Mouse (Mus musculus) left cerebral cortex, postnatal 10 days (tissue): Measurements from ENCODE around the gene Hoxb5. TPM values are rescaled to one million over a fixed set of nuclear protein-coding genes. Genes with fewer than 3 reads are reported as not detected.

Source experiments
- DNase-seq, 2 experiments: peaks; one replicate each; pipeline ENCODE4 v3.0.0; 2021 to 2022; ENCODE audit warnings: low spot score in 2 of 2, mixed read lengths in 1 of 2; ENCODE audit errors: extremely low spot score in 1 of 2
- intact Hi-C: fragments of 180-260 bp; cut with DNase I; formaldehyde crosslinking; loops from one replicate; pipeline ENCODE4 v1.15.1; 2025
- microRNA-seq: library from miRNA; unstranded; fragments of <30 nt; microRNA quantifications from one replicate; pipeline ENCODE4 v1.2.0, GENCODE M21; 2022
- total RNA-seq, 2 experiments: library from RNA; stranded (reverse); gene quantifications; 2 replicates each; pipeline ENCODE4 v1.2.3; 2021

Hoxb5 gene
- total RNA-seq, 2 experiments from 2014 or later, result not detected

DNA sequence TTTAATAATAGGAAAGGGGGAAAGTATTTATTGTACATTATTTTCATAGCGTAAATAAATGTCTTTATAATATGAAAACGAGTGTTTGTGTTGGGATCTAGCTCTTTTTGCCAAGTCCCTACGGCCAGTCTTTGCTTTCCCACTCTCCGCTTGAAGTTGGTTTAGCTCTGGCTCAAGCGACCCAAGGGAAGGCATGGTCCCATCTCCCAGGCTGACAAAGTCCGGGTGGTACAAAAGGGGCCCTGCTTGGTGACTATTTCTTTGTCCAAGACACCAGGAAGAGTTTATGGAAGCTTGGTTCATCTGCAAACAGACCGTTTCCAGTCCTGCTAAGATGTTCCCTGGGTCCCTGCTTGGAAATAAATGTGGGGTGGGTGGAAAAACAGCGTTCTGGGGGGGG lies 50.8 kb downstream of the Hoxb5 start:
- DNase-seq, result no peak
- intact Hi-C loops, result loop anchor here (5.0 to 10.0 kb wide), 2 partner anchors 62 to 179 kb away; partner anchors contain the start of gene Hoxb6

DNA sequence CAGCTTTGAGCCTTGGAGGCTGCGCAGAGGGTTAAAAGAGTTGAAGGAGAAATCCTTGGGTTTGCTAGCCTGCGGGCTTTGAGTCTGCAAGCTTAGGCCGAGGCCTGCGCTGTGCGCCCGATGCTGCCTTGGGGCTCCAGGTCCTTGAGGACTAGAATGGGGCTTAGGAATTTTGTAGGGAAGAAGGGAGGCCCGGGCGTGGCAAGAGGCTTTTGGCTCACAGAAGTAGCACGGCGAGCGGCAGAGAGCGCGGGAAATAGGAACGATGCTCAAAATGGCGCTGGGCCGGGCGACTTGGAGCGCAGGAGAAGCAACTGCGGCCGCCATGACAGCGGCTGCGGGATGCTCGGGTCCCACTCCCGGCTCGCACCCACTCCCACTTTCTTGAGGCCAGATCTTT lies 51.2 kb downstream of the Hoxb5 start:
- no peak for DNase-seq
- intact Hi-C loops, result loop anchor here (5.0 to 10.0 kb wide), 2 partner anchors 62 to 180 kb away; partner anchors contain the start of gene Hoxb6

DNA sequence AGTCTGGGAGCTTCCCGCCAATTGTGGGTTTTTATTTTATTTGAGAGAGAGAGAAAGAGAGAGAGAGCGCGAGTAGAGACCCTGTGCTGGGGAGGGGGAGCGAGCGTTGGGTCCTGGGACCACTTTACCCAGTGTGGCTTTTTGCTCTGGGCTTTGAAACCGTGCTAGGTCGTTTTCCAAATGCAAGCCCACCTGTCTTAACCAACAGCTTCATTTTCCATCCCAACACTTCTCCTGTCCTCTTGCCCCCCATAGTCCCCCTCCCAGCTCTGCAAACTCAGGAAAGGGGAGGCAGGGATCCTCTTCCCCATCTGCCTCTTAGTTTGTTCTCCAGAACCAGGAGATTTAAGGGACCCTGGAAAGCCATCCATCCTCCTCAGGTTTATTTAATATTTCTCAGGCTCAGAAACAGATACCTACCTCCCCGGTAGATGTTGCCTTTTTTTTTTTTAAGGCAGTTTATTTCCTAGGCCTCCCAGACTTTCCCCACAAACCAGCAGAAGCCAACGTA lies 51.7 kb downstream of the Hoxb5 start:
- no peak for DNase-seq
- intact Hi-C loops, result loop anchor here (5.0 to 10.0 kb wide), 2 partner anchors 63 to 180 kb away; partner anchors contain the start of gene Hoxb6

Small RNA genes within 50 kb of the gene (microRNA-seq; reads per million reads assigned to microRNA genes)
- gene Mir10a (3.7 reads per million, percentile 9 among the genes with 10 or more reads in this experiment), gene Mir196a-1 (not detected)

Other genes with a start within 250 kb of the Hoxb5 start
- gene Ube2z, start 237.9 kb upstream of the Hoxb5 start, total RNA-seq, result 10 to 100 TPM; 63.0 to 64.2 TPM
- gene Atp5g1, start 227.7 kb upstream of the Hoxb5 start, total RNA-seq, result 100 to 1,000 TPM; 556 to 586 TPM
- not detected for gene Calcoco2, start 191.4 kb upstream of the Hoxb5 start, total RNA-seq
- gene Ttll6, start 169.6 kb upstream of the Hoxb5 start, total RNA-seq, result under 1 TPM; 0.24 to 0.53 TPM
- not detected for gene Hoxb13, start 109.0 kb upstream of the Hoxb5 start, total RNA-seq
- not detected for gene Hoxb9, start 31.9 kb upstream of the Hoxb5 start, total RNA-seq
- not detected for gene Hoxb8, start 21.4 kb upstream of the Hoxb5 start, total RNA-seq
- gene Hoxb7, start 16.7 kb upstream of the Hoxb5 start, total RNA-seq, result not detected
- gene Hoxb6, start 10.9 kb upstream of the Hoxb5 start, total RNA-seq, result not detected
- not detected for gene Hoxb4, start 14.9 kb downstream of the Hoxb5 start, total RNA-seq
- gene Hoxb3, start 20.0 kb downstream of the Hoxb5 start, total RNA-seq, result not detected
- gene Hoxb2, start 47.2 kb downstream of the Hoxb5 start, total RNA-seq, result not detected
- not detected for gene Hoxb1, start 62.4 kb downstream of the Hoxb5 start, total RNA-seq
- 1 to 10 TPM; 1.3 to 1.6 TPM for gene Skap1, start 161.3 kb downstream of the Hoxb5 start, total RNA-seq